Mouse (Mus musculus): ENCODE results near the gene Aebp2.
"Not testable (repeated sequence)": the region's sequence is repeated elsewhere in the genome, so short reads cannot be mapped to it uniquely, and the experiment has no call there.

Aebp2 gene

GRCm38 (mm10) chr6:140622391-140623225, at the start of gene Aebp2:
TSS of gene Aebp2 (plus strand) at chr6:140622663.
- no peak for DNase-seq

GRCm38 (mm10) chr6:140574943-140575342, 47.5 kb upstream of the Aebp2 start:
- DNase-seq = no peak

GRCm38 (mm10) chr6:140576133-140576532, 46.3 kb upstream of the Aebp2 start:
- DNase-seq = no peak

- peak in 1 of 2 experiments; percentile 2 for DNase-seq
Measured at GRCm38 (mm10) chr6:140576961-140577821, 45.3 kb upstream of the Aebp2 start.

- no peak for DNase-seq
Measured at GRCm38 (mm10) chr6:140577822-140578170, 44.7 kb upstream of the Aebp2 start.

- not testable (repeated sequence) for DNase-seq
Measured at GRCm38 (mm10) chr6:140578985-140579384, 43.5 kb upstream of the Aebp2 start.

GRCm38 (mm10) chr6:140580170-140580569, 42.3 kb upstream of the Aebp2 start:
- no peak for DNase-seq

GRCm38 (mm10) chr6:140586714-140587259, 35.7 kb upstream of the Aebp2 start:
- DNase-seq = no peak

- DNase-seq = no peak
Measured at GRCm38 (mm10) chr6:140591331-140591730, 31.1 kb upstream of the Aebp2 start.

GRCm38 (mm10) chr6:140592713-140593112, 29.8 kb upstream of the Aebp2 start:
- no peak for DNase-seq

GRCm38 (mm10) chr6:140593420-140594170, 28.9 kb upstream of the Aebp2 start:
- no peak for DNase-seq

- DNase-seq = not testable (repeated sequence)
Measured at GRCm38 (mm10) chr6:140595551-140595950, 26.9 kb upstream of the Aebp2 start.

- DNase-seq = no peak
Measured at GRCm38 (mm10) chr6:140597381-140598329, 24.8 kb upstream of the Aebp2 start.

GRCm38 (mm10) chr6:140598516-140598915, 23.9 kb upstream of the Aebp2 start:
- no peak for DNase-seq

- no peak for DNase-seq
Measured at GRCm38 (mm10) chr6:140599337-140599736, 23.1 kb upstream of the Aebp2 start.

- not testable (repeated sequence) for DNase-seq
Measured at GRCm38 (mm10) chr6:140600671-140601070, 21.8 kb upstream of the Aebp2 start.

GRCm38 (mm10) chr6:140601175-140601574, 21.3 kb upstream of the Aebp2 start:
- no peak for DNase-seq

GRCm38 (mm10) chr6:140603228-140603944, 19.1 kb upstream of the Aebp2 start:
- no peak for DNase-seq

GRCm38 (mm10) chr6:140605173-140605572, 17.3 kb upstream of the Aebp2 start:
- not testable (repeated sequence) for DNase-seq

- no peak for DNase-seq
Measured at GRCm38 (mm10) chr6:140605732-140606131, 16.7 kb upstream of the Aebp2 start.

GRCm38 (mm10) chr6:140606534-140606933, 15.9 kb upstream of the Aebp2 start:
- DNase-seq = no peak

Measured in B cell, adult 2 months (primary cell).